Comparison of ENCODE assay signal across 22 mouse cellular contexts in the genomic region with DNA sequence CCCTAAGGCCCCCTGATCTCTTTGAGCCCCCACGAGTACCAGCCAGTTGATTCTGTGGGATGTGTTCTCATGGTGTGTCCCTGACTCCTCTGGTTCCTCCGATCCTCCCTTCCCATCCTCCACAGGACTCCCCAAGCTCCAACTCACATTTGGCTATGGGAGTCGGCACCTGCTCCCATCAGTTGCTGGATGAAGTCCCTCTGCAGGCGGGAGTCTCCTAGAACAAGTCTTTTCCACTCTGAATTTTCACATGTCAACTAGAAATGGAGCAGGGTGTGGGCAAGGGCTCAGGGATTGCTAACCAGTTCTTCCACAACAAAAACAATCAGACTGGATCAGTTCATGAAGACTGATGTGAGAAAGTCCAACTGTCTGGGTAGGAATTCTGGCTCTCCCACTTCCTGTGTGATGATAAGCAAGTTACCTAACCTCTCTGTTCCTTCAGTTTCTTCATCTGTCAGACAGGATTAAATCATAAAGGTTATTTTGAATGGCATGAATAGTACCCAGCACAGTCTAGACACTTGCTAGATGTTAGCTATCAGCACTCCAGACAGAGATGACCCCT. TPM values are rescaled to one million over a fixed set of nuclear protein-coding genes. Genes with fewer than 3 reads are reported as not detected.
DNase-seq lines count a peak whose midpoint lies in the region; ATAC-seq and TF ChIP-seq lines count a peak whose summit lies in the region.
"Had no signal": no experiment of that assay in that cellular context is flagged by ENCODE, and none has a peak within 500 bp of the region (broad histone marks: within the 10 kb centered on the region; RNA-seq: fewer than 3 reads in every experiment).

No protein-coding gene starts in this region.

- TF ChIP-seq POLR2A in limb, embryonic 14.5 days (IDR thresholded peaks at IDR 0.05; ENCODE audit: borderline replicate concordance, extremely low read depth, insufficient read depth, insufficient read length) = no peak

- H3K4me1 ChIP-seq in heart, embryonic 10.5 days = peaks cover 42% of the 10 kb centered on the region
- peaks cover 13% of the 10 kb centered on the region for H3K4me1 ChIP-seq in heart, embryonic 11.5 days (ENCODE audit: control insufficient read depth, insufficient read depth, low read length)
- H3K4me1 ChIP-seq in midbrain, embryonic 12.5 days = peaks cover 11% of the 10 kb centered on the region
- H3K4me1 ChIP-seq in midbrain, embryonic 15.5 days = peaks cover 3% of the 10 kb centered on the region; the same call in 1 of the 2 replicates
- H3K4me1 ChIP-seq in limb, embryonic 14.5 days (ENCODE audit: control insufficient read depth, insufficient read depth, low read length) = no peaks in the 10 kb centered on the region
- H3K4me1 ChIP-seq in neural tube, embryonic 12.5 days = peaks cover 26% of the 10 kb centered on the region

- ATAC-seq in heart, embryonic 11.5 days (replicated peaks; ENCODE audit: insufficient number of reproducible peaks, low FRiP score, low TSS enrichment) = no peak
- peak; percentile 9; the same call in 1 of the 2 replicates for ATAC-seq in midbrain, embryonic 12.5 days (ENCODE audit: low FRiP score, low read depth)
- ATAC-seq in midbrain, embryonic 15.5 days (replicated peaks) = no peak
- ATAC-seq in limb, embryonic 14.5 days (ENCODE audit: low FRiP score, low read depth) = 0 out of 2 replicates have a peak, but pooled peaks have one; percentile 3
- ATAC-seq in neural tube, embryonic 12.5 days (ENCODE audit: low FRiP score, low read depth) = peak; percentile 15; the same call in 1 of the 2 replicates
- ATAC-seq: intestine, embryonic 15.5 days had no signal

- H3K4me3 ChIP-seq in heart, embryonic 10.5 days = no peak overlapping the region
- no peak overlapping the region for H3K4me3 ChIP-seq in heart, embryonic 11.5 days (ENCODE audit: low read depth, low read length)
- no peak overlapping the region for H3K4me3 ChIP-seq in midbrain, embryonic 12.5 days
- H3K4me3 ChIP-seq in midbrain, embryonic 15.5 days = no peak overlapping the region
- no peak overlapping the region for H3K4me3 ChIP-seq in limb, embryonic 14.5 days (replicated peaks; ENCODE audit: low read length)
- no peak overlapping the region for H3K4me3 ChIP-seq in neural tube, embryonic 12.5 days
- H3K4me3 ChIP-seq: embryonic facial prominence, embryonic 15.5 days; hindbrain, embryonic 15.5 days; intestine, embryonic 15.5 days; limb, embryonic 13.5 days; liver, embryonic 13.5 days had no signal

- H3K9ac ChIP-seq in heart, embryonic 11.5 days (ENCODE audit: low read depth, low read length) = no peak overlapping the region
- no peak overlapping the region for H3K9ac ChIP-seq in midbrain, embryonic 12.5 days (replicated peaks)
- no peak overlapping the region for H3K9ac ChIP-seq in midbrain, embryonic 15.5 days
- H3K9ac ChIP-seq in limb, embryonic 14.5 days (ENCODE audit: low read depth, low read length, severe bottlenecking) = no peak overlapping the region
- no peak overlapping the region for H3K9ac ChIP-seq in neural tube, embryonic 12.5 days
- H3K9ac ChIP-seq: embryonic facial prominence, embryonic 15.5 days; hindbrain, embryonic 15.5 days; intestine, embryonic 15.5 days; limb, embryonic 13.5 days; liver, embryonic 13.5 days had no signal

- no peak overlapping the region for H3K4me2 ChIP-seq in heart, embryonic 11.5 days
- no peak overlapping the region for H3K4me2 ChIP-seq in midbrain, embryonic 12.5 days (replicated peaks)
- H3K4me2 ChIP-seq in midbrain, embryonic 15.5 days = no peak overlapping the region
- no peak overlapping the region for H3K4me2 ChIP-seq in limb, embryonic 14.5 days (replicated peaks; ENCODE audit: low read depth, low read length, severe bottlenecking)
- H3K4me2 ChIP-seq in neural tube, embryonic 12.5 days (replicated peaks) = no peak overlapping the region
- H3K4me2 ChIP-seq: embryonic facial prominence, embryonic 15.5 days; hindbrain, embryonic 15.5 days; intestine, embryonic 15.5 days; limb, embryonic 13.5 days; liver, embryonic 13.5 days had no signal

- no peaks in the 10 kb centered on the region for H3K9me3 ChIP-seq in heart, embryonic 10.5 days
- no peaks in the 10 kb centered on the region for H3K9me3 ChIP-seq in heart, embryonic 11.5 days (replicated peaks; ENCODE audit: control insufficient read depth, low read length)
- H3K9me3 ChIP-seq in midbrain, embryonic 12.5 days = no peaks in the 10 kb centered on the region
- no peaks in the 10 kb centered on the region for H3K9me3 ChIP-seq in midbrain, embryonic 15.5 days
- no peaks in the 10 kb centered on the region for H3K9me3 ChIP-seq in limb, embryonic 14.5 days (ENCODE audit: control insufficient read depth, low read length)
- H3K9me3 ChIP-seq in neural tube, embryonic 12.5 days = no peaks in the 10 kb centered on the region
- H3K9me3 ChIP-seq: embryonic facial prominence, embryonic 15.5 days; hindbrain, embryonic 15.5 days; intestine, embryonic 15.5 days; limb, embryonic 13.5 days; liver, embryonic 13.5 days had no signal

- peak overlapping the region; percentile 70 for H3K27ac ChIP-seq in heart, embryonic 10.5 days
- no peak overlapping the region for H3K27ac ChIP-seq in heart, embryonic 11.5 days (ENCODE audit: low read depth, low read length)
- no peak overlapping the region for H3K27ac ChIP-seq in midbrain, embryonic 12.5 days (replicated peaks)
- no peak overlapping the region for H3K27ac ChIP-seq in midbrain, embryonic 15.5 days
- no peak overlapping the region for H3K27ac ChIP-seq in limb, embryonic 14.5 days (replicated peaks; ENCODE audit: low read depth, low read length)
- no peak overlapping the region for H3K27ac ChIP-seq in neural tube, embryonic 12.5 days
- H3K27ac ChIP-seq: embryonic facial prominence, embryonic 15.5 days; hindbrain, embryonic 15.5 days; intestine, embryonic 15.5 days; limb, embryonic 13.5 days; liver, embryonic 13.5 days had no signal

- no peaks in the 10 kb centered on the region for H3K27me3 ChIP-seq in heart, embryonic 10.5 days (ENCODE audit: insufficient read depth, poor library complexity, severe bottlenecking)
- no peaks in the 10 kb centered on the region for H3K27me3 ChIP-seq in heart, embryonic 11.5 days (ENCODE audit: control insufficient read depth, insufficient read depth, low read length)
- no peaks in the 10 kb centered on the region for H3K27me3 ChIP-seq in midbrain, embryonic 12.5 days
- no peaks in the 10 kb centered on the region for H3K27me3 ChIP-seq in midbrain, embryonic 15.5 days (replicated peaks)
- no peaks in the 10 kb centered on the region for H3K27me3 ChIP-seq in limb, embryonic 14.5 days (ENCODE audit: control insufficient read depth, insufficient read depth, low read length)
- no peaks in the 10 kb centered on the region for H3K27me3 ChIP-seq in neural tube, embryonic 12.5 days (replicated peaks)
- H3K27me3 ChIP-seq: embryonic facial prominence, embryonic 15.5 days; hindbrain, embryonic 15.5 days; intestine, embryonic 15.5 days; limb, embryonic 13.5 days; liver, embryonic 13.5 days had no signal

- no peaks in the 10 kb centered on the region for H3K36me3 ChIP-seq in heart, embryonic 10.5 days
- H3K36me3 ChIP-seq in heart, embryonic 11.5 days (ENCODE audit: control insufficient read depth, insufficient read depth, low read length) = no peaks in the 10 kb centered on the region
- no peaks in the 10 kb centered on the region for H3K36me3 ChIP-seq in midbrain, embryonic 12.5 days
- H3K36me3 ChIP-seq in midbrain, embryonic 15.5 days (replicated peaks) = no peaks in the 10 kb centered on the region
- no peaks in the 10 kb centered on the region for H3K36me3 ChIP-seq in limb, embryonic 14.5 days (ENCODE audit: control insufficient read depth, insufficient read depth, low read length)
- no peaks in the 10 kb centered on the region for H3K36me3 ChIP-seq in neural tube, embryonic 12.5 days
- H3K36me3 ChIP-seq: embryonic facial prominence, embryonic 15.5 days; hindbrain, embryonic 15.5 days; intestine, embryonic 15.5 days; limb, embryonic 13.5 days; liver, embryonic 13.5 days had no signal

- DNase-seq in heart, embryonic 10.5 days (ENCODE audit: low spot score) = no peak
- DNase-seq in limb, embryonic 14.5 days (ENCODE audit: low spot score) = no peak
- no peak for DNase-seq in cerebellum, postnatal 14 days
- DNase-seq: adrenal gland, postnatal 10 days; cerebellum, adult 18-20 months; cerebellum, postnatal 25 days; kidney, adult 8-10 months; kidney, postnatal 14 days; layer of hippocampus, postnatal 36 days; liver, embryonic 13.5 days; lung, adult 2 months; lung, postnatal 14 days; right cerebral cortex, postnatal 25 days; spleen, adult 18-20 months had no signal

- 81% methylated on average over 4 of the region's 4 CpGs for WGBS in heart, embryonic 10.5 days
- 70% methylated on average over 4 of the region's 4 CpGs for WGBS in heart, embryonic 11.5 days (ENCODE audit: insufficient replicate concordance)
- WGBS in midbrain, embryonic 12.5 days = 55% methylated on average over 4 of the region's 4 CpGs
- 48% methylated on average over 4 of the region's 4 CpGs for WGBS in midbrain, embryonic 15.5 days
- WGBS in limb, embryonic 14.5 days = 59% methylated on average over 4 of the region's 4 CpGs
- 44% methylated on average over 4 of the region's 4 CpGs for WGBS in neural tube, embryonic 12.5 days

RNA-seq across cellular contexts. Expression of gene Nuak1, which starts 36.7 kb away (rescaled TPM):
- polyA plus RNA-seq in heart, embryonic 10.5 days (2016; fragmentation: Nextera tagmentation; extraction: Ambion mirVana) = 1.8 and 1.9 TPM in 2 replicates
- polyA plus RNA-seq in heart, embryonic 11.5 days (2014; fragmentation: Nextera tagmentation; extraction: Ambion mirVana) = 2.4 and 3.0 TPM in 2 replicates
- 3.7 and 4.5 TPM in 2 replicates for polyA plus RNA-seq in midbrain, embryonic 12.5 days (2016; fragmentation: Nextera tagmentation; extraction: Ambion mirVana)
- polyA plus RNA-seq in midbrain, embryonic 15.5 days (2015; fragmentation: Nextera tagmentation; extraction: Ambion mirVana) = 5.0 and 6.4 TPM in 2 replicates
- polyA plus RNA-seq in limb, embryonic 14.5 days (2012; rRNA removed) = 19.6 and 27.4 TPM in 2 replicates
- polyA plus RNA-seq in limb, embryonic 14.5 days (2014; fragmentation: Nextera tagmentation; extraction: Ambion mirVana) = 3.3 and 3.7 TPM in 2 replicates
- polyA plus RNA-seq in neural tube, embryonic 12.5 days (2016; fragmentation: Nextera tagmentation; extraction: Ambion mirVana) = 4.6 and 4.8 TPM in 2 replicates

RNA-seq across cellular contexts. Expression of gene Ckap4, which starts 56.7 kb away (rescaled TPM):
- 83.9 and 87.7 TPM in 2 replicates for polyA plus RNA-seq in heart, embryonic 10.5 days (2016; fragmentation: Nextera tagmentation; extraction: Ambion mirVana)
- polyA plus RNA-seq in heart, embryonic 11.5 days (2014; fragmentation: Nextera tagmentation; extraction: Ambion mirVana) = 103 and 113 TPM in 2 replicates
- 105 and 109 TPM in 2 replicates for polyA plus RNA-seq in midbrain, embryonic 12.5 days (2016; fragmentation: Nextera tagmentation; extraction: Ambion mirVana)
- 53.2 and 56.3 TPM in 2 replicates for polyA plus RNA-seq in midbrain, embryonic 15.5 days (2015; fragmentation: Nextera tagmentation; extraction: Ambion mirVana)
- 143 and 144 TPM in 2 replicates for polyA plus RNA-seq in limb, embryonic 14.5 days (2012; rRNA removed)
- polyA plus RNA-seq in limb, embryonic 14.5 days (2014; fragmentation: Nextera tagmentation; extraction: Ambion mirVana) = 186 and 189 TPM in 2 replicates
- 99.1 and 101 TPM in 2 replicates for polyA plus RNA-seq in neural tube, embryonic 12.5 days (2016; fragmentation: Nextera tagmentation; extraction: Ambion mirVana)

Comparison
In these comparisons a context has a peak if more than half of its experiments do, and no peak if none do; other contexts are left out.
1. ATAC-seq: peak in midbrain, embryonic 12.5 days (single experiment), limb, embryonic 14.5 days (single experiment) and neural tube, embryonic 12.5 days (single experiment); none in heart, embryonic 11.5 days (single experiment) and midbrain, embryonic 15.5 days (single experiment).